In the genomic region with DNA sequence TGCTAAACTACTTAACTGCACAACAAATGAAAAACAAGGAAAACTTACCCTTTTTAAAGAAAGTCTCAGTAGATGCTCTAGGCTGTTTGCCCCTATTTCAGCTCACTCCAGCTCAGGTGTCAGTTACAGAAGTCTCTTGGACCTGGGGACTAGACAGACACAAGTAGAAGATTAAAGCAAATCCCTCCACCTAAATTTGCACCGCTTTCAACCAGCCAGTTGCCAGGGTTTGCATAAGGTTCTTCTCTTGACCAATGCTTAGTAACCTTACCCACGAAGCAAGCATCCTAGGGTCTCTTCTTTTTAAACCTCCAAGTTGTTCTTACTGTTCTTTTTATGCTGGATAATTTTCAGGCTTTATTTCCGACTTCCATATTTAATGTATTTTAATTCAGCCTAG, we compare ENCODE assay signal across 8 mouse cellular contexts. TPM values are rescaled to one million over a fixed set of nuclear protein-coding genes. Genes with fewer than 3 reads are reported as not detected.
DNase-seq lines count a peak whose midpoint lies in the region; ATAC-seq lines count a peak whose summit lies in the region.

Gene Slc39a10, minus strand, starts transcription at position 101 of the 400 bp plus-strand sequence.

- no peak within 1 kb of the TSS for H3K4me3 ChIP-seq in heart, embryonic 13.5 days
- H3K4me3 ChIP-seq in heart, embryonic 16.5 days (ENCODE audit: low read length), result no peak within 1 kb of the TSS
- H3K4me3 ChIP-seq in limb, embryonic 12.5 days (replicated peaks), result no peak within 1 kb of the TSS

- ATAC-seq in heart, embryonic 13.5 days (ENCODE audit: extremely low read depth, insufficient number of reproducible peaks, low FRiP score, low TSS enrichment), result no peak
- ATAC-seq in activated CD4-positive, CD25-positive, alpha-beta regulatory T cell, adult 4 months, result no peak
- no peak for ATAC-seq in heart, embryonic 16.5 days (replicated peaks; ENCODE audit: extremely low read depth, insufficient read depth, low FRiP score)
- no peak for ATAC-seq in limb, embryonic 12.5 days (ENCODE audit: insufficient number of reproducible peaks, insufficient read depth, low FRiP score, low TSS enrichment, low read depth)

- no peak within 1 kb of the TSS for H3K9ac ChIP-seq in heart, embryonic 13.5 days
- no peak within 1 kb of the TSS for H3K9ac ChIP-seq in heart, embryonic 16.5 days (ENCODE audit: low read length)
- no peak within 1 kb of the TSS for H3K9ac ChIP-seq in limb, embryonic 12.5 days (replicated peaks)

- DNase-seq in heart, adult 11 months, result no peak
- no peak for DNase-seq in natural killer cell, adult 2 months (ENCODE audit: low spot score in 2 of 2)
- DNase-seq in kidney, adult 11 months, result no peak
- no peak for DNase-seq in urinary bladder, postnatal 36 days (ENCODE audit: low spot score in 2 of 2)

- peaks cover 12% of the 10 kb centered on the region for H3K4me1 ChIP-seq in heart, embryonic 13.5 days
- H3K4me1 ChIP-seq in heart, embryonic 16.5 days (ENCODE audit: control insufficient read depth, insufficient read depth, low read length), result peaks cover 6% of the 10 kb centered on the region; the same call in 1 of the 2 replicates
- peaks cover 23% of the 10 kb centered on the region for H3K4me1 ChIP-seq in limb, embryonic 12.5 days (replicated peaks)

- H3K27me3 ChIP-seq in heart, embryonic 13.5 days (replicated peaks), result no peaks in the 10 kb centered on the region
- H3K27me3 ChIP-seq in heart, embryonic 16.5 days (ENCODE audit: control insufficient read depth, insufficient read depth, low read length), result no peaks in the 10 kb centered on the region
- no peaks in the 10 kb centered on the region for H3K27me3 ChIP-seq in limb, embryonic 12.5 days

- no peak within 1 kb of the TSS for H3K27ac ChIP-seq in heart, embryonic 13.5 days (replicated peaks)
- H3K27ac ChIP-seq in heart, embryonic 16.5 days (ENCODE audit: low read length), result no peak within 1 kb of the TSS
- H3K27ac ChIP-seq in limb, embryonic 12.5 days, result no peak within 1 kb of the TSS

- 66% methylated on average over 3 of the region's 3 CpGs for WGBS in heart, embryonic 13.5 days
- 73% methylated on average over 3 of the region's 3 CpGs for WGBS in heart, embryonic 16.5 days
- 53% methylated on average over 3 of the region's 3 CpGs for WGBS in limb, embryonic 12.5 days

- no peaks in the 10 kb centered on the region for H3K9me3 ChIP-seq in heart, embryonic 13.5 days
- H3K9me3 ChIP-seq in heart, embryonic 16.5 days (replicated peaks; ENCODE audit: control insufficient read depth, low read length), result no peaks in the 10 kb centered on the region
- no peaks in the 10 kb centered on the region for H3K9me3 ChIP-seq in limb, embryonic 12.5 days

- H3K36me3 ChIP-seq in heart, embryonic 13.5 days, result no peaks in the 10 kb centered on the region
- no peaks in the 10 kb centered on the region for H3K36me3 ChIP-seq in heart, embryonic 16.5 days (ENCODE audit: control insufficient read depth, insufficient read depth)
- no peaks in the 10 kb centered on the region for H3K36me3 ChIP-seq in limb, embryonic 12.5 days

- H3K4me2 ChIP-seq in heart, embryonic 13.5 days, result no peak within 1 kb of the TSS
- H3K4me2 ChIP-seq in heart, embryonic 16.5 days (ENCODE audit: low read depth, low read length), result no peak within 1 kb of the TSS
- H3K4me2 ChIP-seq in limb, embryonic 12.5 days, result no peak within 1 kb of the TSS

RNA-seq across cellular contexts. Expression of gene Slc39a10, which starts in this region (rescaled TPM):
- polyA plus RNA-seq in heart, embryonic 13.5 days (2015; fragmentation: Nextera tagmentation; extraction: Ambion mirVana), result 24.6 and 25.8 TPM in 2 replicates
- polyA plus RNA-seq in activated CD4-positive, CD25-positive, alpha-beta regulatory T cell, adult 4 months (2017; shearing (Covaris generic)), result 10 to 100 TPM; 12.8 to 13.1 TPM
- 17.0 and 18.5 TPM in 2 replicates for polyA plus RNA-seq in heart, embryonic 16.5 days (2015; fragmentation: Nextera tagmentation; extraction: Ambion mirVana)
- 58.5 and 59.6 TPM in 2 replicates for polyA plus RNA-seq in limb, embryonic 12.5 days (2016; fragmentation: Nextera tagmentation; extraction: Ambion mirVana)
